In the genomic region with DNA sequence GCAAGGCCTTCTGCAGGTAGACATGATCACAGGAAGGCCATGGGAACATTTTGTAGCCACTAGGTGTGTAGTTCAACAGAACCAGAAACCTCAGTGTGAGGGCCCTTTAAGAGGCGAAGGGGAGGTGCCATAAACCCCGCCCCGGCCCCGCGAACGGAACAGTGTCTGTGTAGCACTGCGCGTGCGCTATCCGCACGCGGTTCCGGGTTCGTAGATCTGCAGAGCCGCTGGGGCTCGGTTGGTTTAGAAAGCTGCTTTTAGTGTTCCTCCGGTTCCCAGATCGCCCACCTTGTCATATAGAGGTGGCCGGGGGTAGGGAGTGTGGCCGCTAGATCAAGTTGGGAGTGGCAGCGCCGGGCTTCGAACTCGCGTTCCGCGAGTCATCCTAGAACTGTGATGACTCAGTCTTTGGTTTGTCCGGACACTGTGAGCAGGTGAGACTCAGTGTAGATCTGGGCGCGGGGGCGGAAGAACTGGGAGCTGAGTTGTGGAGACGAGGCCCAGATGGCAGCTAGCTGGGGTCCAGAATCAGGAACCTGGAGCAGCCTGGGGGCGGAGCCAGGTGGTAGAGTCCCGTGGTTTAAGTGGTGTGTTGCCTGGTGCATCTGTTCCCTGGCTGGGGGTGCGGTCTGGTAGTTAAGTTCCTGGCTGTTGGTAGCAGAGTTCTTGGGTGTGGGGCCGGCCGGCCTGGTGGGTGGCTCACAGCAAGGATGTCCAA, we compare ENCODE assay signal across 8 mouse cellular contexts. TPM values are rescaled to one million over a fixed set of nuclear protein-coding genes. Genes with fewer than 3 reads are reported as not detected.
A peak's percentile ranks its signal among the peaks of the same experiment; 100 is the strongest.
DNase-seq lines count a peak whose midpoint lies in the region; ATAC-seq lines count a peak whose summit lies in the region.

Nr2c2ap (plus strand) TSS at position 168 of the 718 bp plus-strand sequence.

- 3% methylated on average over 36 of the region's 37 CpGs for WGBS in embryonic facial prominence, embryonic 14.5 days

- H3K9ac ChIP-seq in embryonic facial prominence, embryonic 14.5 days (ENCODE audit: low read depth, low read length): peak within 1 kb of the TSS; percentile 68

- peak; percentile 91 for ATAC-seq in embryonic facial prominence, embryonic 14.5 days (ENCODE audit: low read depth)
- peak; percentile 85 for ATAC-seq in monocyte, adult 5-6 weeks (replicated peaks; ENCODE audit: insufficient number of reproducible peaks, low FRiP score, low TSS enrichment, poor library complexity, severe bottlenecking)

- peak within 1 kb of the TSS; percentile 73 for H3K4me2 ChIP-seq in embryonic facial prominence, embryonic 14.5 days (ENCODE audit: low read depth, low read length)

- peak; percentile 90 for DNase-seq in 416B (ENCODE audit: low read depth)
- DNase-seq in adrenal gland, postnatal 36 days: peak; percentile 88 to 94
- peak; percentile 93 for DNase-seq in embryonic facial prominence, embryonic 14.5 days (ENCODE audit: low spot score)
- peak; percentile 81 for DNase-seq in heart, adult 8-10 months (ENCODE audit: low spot score)
- DNase-seq in kidney, adult 9 months: peak; percentile 85
- DNase-seq in liver: peak; percentile 89
- DNase-seq in spleen, postnatal 4 days (ENCODE audit: low spot score in 2 of 2): peak; percentile 82 to 92

- H3K27me3 ChIP-seq in embryonic facial prominence, embryonic 14.5 days (replicated peaks; ENCODE audit: control insufficient read depth, insufficient read depth, low read length): no peaks in the 10 kb centered on the region

- peaks cover 41% of the 10 kb centered on the region for H3K36me3 ChIP-seq in embryonic facial prominence, embryonic 14.5 days (ENCODE audit: control insufficient read depth, insufficient read depth, low read length)

- H3K4me3 ChIP-seq in embryonic facial prominence, embryonic 14.5 days (ENCODE audit: low read depth, low read length): peak within 1 kb of the TSS; percentile 61

- no peaks in the 10 kb centered on the region for H3K4me1 ChIP-seq in embryonic facial prominence, embryonic 14.5 days (ENCODE audit: control insufficient read depth, insufficient read depth, low read length)

- no peaks in the 10 kb centered on the region for H3K9me3 ChIP-seq in embryonic facial prominence, embryonic 14.5 days (ENCODE audit: control insufficient read depth, low read length)

- H3K27ac ChIP-seq in embryonic facial prominence, embryonic 14.5 days (replicated peaks; ENCODE audit: low read depth, low read length): no peak within 1 kb of the TSS

RNA-seq across cellular contexts. Expression of gene Nr2c2ap, which starts in this region (rescaled TPM):
- 10 to 100 TPM; 17.7 to 21.5 TPM for total RNA-seq in adrenal gland, postnatal 36 days (2021)
- 18.7 and 20.4 TPM in 2 replicates for polyA plus RNA-seq in embryonic facial prominence, embryonic 14.5 days (2014; fragmentation: Nextera tagmentation; extraction: Ambion mirVana)
- 1 to 10 TPM; 7.5 to 8.9 (median 8.4) TPM for total RNA-seq in heart, adult 8-10 months (2022)
- 6.0 to 12.0 TPM (median 11.1 TPM) in 3 replicates for total RNA-seq in monocyte, adult 5-6 weeks (2017)
